Mouse (Mus musculus) induced T-regulatory cell, adult 2 months (primary cell): ENCODE results near the gene Rps6kb1.

Experiments
- DNase-seq: peaks from one replicate; pipeline ENCODE4 v3.0.0-alpha.2; 2012; ENCODE audit warnings: low read depth

Gene Rps6kb1

GRCm38 (mm10) chr11:86580319-86581113, 35.9 kb upstream of the Rps6kb1 start:
- peak; percentile 87 for DNase-seq

GRCm38 (mm10) chr11:86579731-86580318, 35.2 kb upstream of the Rps6kb1 start:
- no peak for DNase-seq

GRCm38 (mm10) chr11:86578809-86579730, 34.5 kb upstream of the Rps6kb1 start:
- DNase-seq = peak; percentile 90

- DNase-seq = peak; percentile 80
These were observed 33.7 kb upstream of the Rps6kb1 start for GRCm38 (mm10) chr11:86578106-86578808.

GRCm38 (mm10) chr11:86577231-86577630, 32.6 kb upstream of the Rps6kb1 start:
- DNase-seq = peak; percentile 91

- DNase-seq = peak; percentile 66
These were observed 31.2 kb upstream of the Rps6kb1 start for GRCm38 (mm10) chr11:86575632-86576378.

GRCm38 (mm10) chr11:86574408-86574807, 29.8 kb upstream of the Rps6kb1 start:
- DNase-seq = no peak

- peak; percentile 85 for DNase-seq
These were observed 29.1 kb upstream of the Rps6kb1 start for GRCm38 (mm10) chr11:86573646-86574231.

- peak; percentile 71 for DNase-seq
These were observed 28.0 kb upstream of the Rps6kb1 start for GRCm38 (mm10) chr11:86572623-86573022.

GRCm38 (mm10) chr11:86571871-86572270, 27.3 kb upstream of the Rps6kb1 start:
- peak; percentile 22 for DNase-seq

- peak; percentile 41 for DNase-seq
These were observed 26.6 kb upstream of the Rps6kb1 start for GRCm38 (mm10) chr11:86571047-86571855.

- DNase-seq = peak; percentile 27
These were observed 25.7 kb upstream of the Rps6kb1 start for GRCm38 (mm10) chr11:86570261-86570746.

- peak; percentile 81 for DNase-seq
These were observed 23.8 kb upstream of the Rps6kb1 start for GRCm38 (mm10) chr11:86568425-86568824.

GRCm38 (mm10) chr11:86558258-86558657, 13.7 kb upstream of the Rps6kb1 start:
- DNase-seq = no peak

- no peak for DNase-seq
These were observed 8.9 kb upstream of the Rps6kb1 start for GRCm38 (mm10) chr11:86553525-86553924.

- DNase-seq = peak; percentile 53
These were observed 2.8 kb upstream of the Rps6kb1 start for GRCm38 (mm10) chr11:86547412-86547811.

- no peak for DNase-seq
These were observed 951 bp upstream of the Rps6kb1 start for GRCm38 (mm10) chr11:86545556-86545955.

- no peak for DNase-seq
These were observed 506 bp downstream of the Rps6kb1 start for GRCm38 (mm10) chr11:86543960-86544638.

GRCm38 (mm10) chr11:86542851-86543250, 1.8 kb downstream of the Rps6kb1 start:
- no peak for DNase-seq
